Mouse (Mus musculus) adrenal gland, postnatal 0 days (tissue): Measurements from ENCODE around the gene Tmem252. TPM values are rescaled to one million over a fixed set of nuclear protein-coding genes. Genes with fewer than 3 reads are reported as not detected.

Experiments
- polyA plus RNA-seq: library from polyadenylated mRNA; unstranded; fragments of >200 nt; fragmentation: Nextera tagmentation; extraction: Ambion mirVana; gene quantifications from 2 replicates; pipeline ENCODE4 v1.2.1, GENCODE M21; 2015

The Tmem252 gene
- polyA plus RNA-seq = 0.91 and 1.7 TPM in 2 replicates

GRCm38 (mm10) chr19:24673762-24674161 is at the start of gene Tmem252:
TSS of gene Tmem252 (plus strand) at chr19:24674008.

Other genes starting within 250 kb of the Tmem252 start
- gene Fam122a, start 196.7 kb upstream of the Tmem252 start, polyA plus RNA-seq = 39.5 and 58.3 TPM in 2 replicates
- 1.5 and 4.0 TPM in 2 replicates for gene Pip5k1b, start 118.1 kb upstream of the Tmem252 start, polyA plus RNA-seq
- gene Pgm5, start 187.8 kb downstream of the Tmem252 start, polyA plus RNA-seq = 1.5 and 1.8 TPM in 2 replicates
- 208 and 242 TPM in 2 replicates for gene Gm10053, start 201.7 kb downstream of the Tmem252 start, polyA plus RNA-seq
- gene Foxd4, start 227.2 kb downstream of the Tmem252 start, polyA plus RNA-seq = 0.07 TPM in 1 of 2 replicates, not detected in the other